Mouse (Mus musculus) monocyte, adult 2 months (primary cell): ENCODE data around the gene Plce1.
A peak's percentile ranks its signal among the peaks of the same experiment; 100 is the strongest.

Source experiments
- DNase-seq, 2 experiments: peaks; one replicate each; pipeline ENCODE4 v3.0.0; 2022; ENCODE audit warnings: low spot score in 2 of 2, low read depth in 1 of 2

Gene Plce1

GRCm38 (mm10) chr19:38796546-38796945, 315.6 kb downstream of the Plce1 start:
- no peak for DNase-seq

- no peak for DNase-seq
Measured at GRCm38 (mm10) chr19:38798291-38798690, 317.4 kb downstream of the Plce1 start.

DNA sequence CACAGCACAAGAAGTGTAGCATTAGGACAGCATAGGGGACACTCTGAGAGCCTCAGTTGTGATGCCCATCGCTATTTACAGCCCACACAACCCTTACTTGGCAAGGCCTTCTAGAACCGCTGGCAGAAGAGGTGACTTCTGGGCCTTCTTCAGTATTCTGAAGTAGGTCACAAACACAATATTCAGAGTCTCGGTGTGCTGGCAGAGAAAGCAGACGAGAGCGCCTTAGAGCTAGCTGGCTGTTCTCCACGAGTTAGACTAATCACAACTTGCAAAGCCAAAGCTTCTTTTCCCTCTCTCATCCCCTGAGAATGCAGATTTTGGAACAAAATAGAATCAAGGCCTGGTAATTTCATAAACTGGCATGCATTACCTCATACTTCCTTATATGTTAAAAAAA, 317.9 kb downstream of the Plce1 start:
- DNase-seq: no peak

GRCm38 (mm10) chr19:38818191-38818590, 337.3 kb downstream of the Plce1 start:
- DNase-seq: no peak

- DNase-seq: peak; percentile 81 to 91
Measured at GRCm38 (mm10) chr19:38818766-38819426, 338.0 kb downstream of the Plce1 start, which contains the start of gene Noc3l. Gene Noc3l (minus strand): TSS chr19:38819237.

GRCm38 (mm10) chr19:38819427-38819802, 338.5 kb downstream of the Plce1 start:
- DNase-seq: no peak

DNA sequence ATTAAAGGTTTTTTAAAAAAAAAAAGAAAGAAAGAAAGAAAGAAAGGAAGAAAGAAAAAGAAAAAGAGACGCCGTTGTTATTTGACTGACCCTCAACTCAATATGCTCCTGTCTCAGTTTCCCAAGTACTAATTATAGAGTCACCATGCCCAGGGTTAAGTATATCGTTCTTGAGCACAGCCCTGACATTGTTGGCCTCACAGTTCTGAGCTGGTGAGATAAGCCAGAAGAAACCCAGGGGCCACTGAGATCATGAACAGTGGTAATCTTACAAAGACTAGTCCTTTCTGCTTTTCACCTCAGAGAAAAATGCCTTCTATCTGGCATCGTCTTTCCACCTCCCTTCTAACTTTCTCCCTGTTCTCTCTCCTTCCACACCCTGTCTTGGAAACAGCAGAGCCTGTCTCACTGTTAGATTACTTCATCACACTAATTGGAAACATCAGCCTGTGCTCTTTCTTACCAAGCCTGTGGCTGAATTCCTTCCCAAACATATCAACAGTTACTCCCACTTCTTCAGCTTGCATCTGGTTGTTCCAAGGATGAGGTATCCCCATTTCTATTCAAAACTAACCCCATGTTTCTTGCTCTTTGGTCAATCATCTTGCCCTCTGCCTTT, 339.4 kb downstream of the Plce1 start:
- DNase-seq: no peak

DNA sequence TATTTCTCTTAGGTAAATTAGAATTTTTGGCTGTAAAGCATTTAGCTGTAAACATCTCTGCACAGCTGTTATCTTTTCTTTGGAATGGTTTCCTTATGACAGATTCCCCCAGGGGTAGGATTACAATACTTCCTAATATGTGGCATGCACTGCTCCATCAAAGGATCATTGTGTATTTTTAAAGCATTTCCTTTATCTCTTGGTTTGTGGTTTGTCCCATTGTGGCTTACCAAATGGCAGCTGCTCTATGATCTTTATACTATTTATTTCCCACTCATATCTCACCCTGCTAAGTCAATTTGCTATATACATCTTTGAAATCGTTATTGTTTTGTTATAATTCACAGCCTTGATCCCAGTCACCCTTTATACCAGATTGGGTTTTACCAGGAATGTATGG, 352.3 kb downstream of the Plce1 start:
- no peak for DNase-seq
